Mouse (Mus musculus): ENCODE measurements around the gene Cops4.

- TF ChIP-seq CTCF (IDR thresholded peaks at IDR 0.05; ENCODE audit: low read depth, low read length) = no peak
- TF ChIP-seq POLR2A (IDR thresholded peaks at IDR 0.05; ENCODE audit: extremely low read depth, insufficient read depth, low read length) = no peak
These were observed 16.8 kb upstream of the Cops4 start for GRCm38 (mm10) chr5:100501267-100501666.

Data from liver, adult 2 months (tissue).